ENCODE assay signal across 11 mouse cellular contexts in the genomic region with DNA sequence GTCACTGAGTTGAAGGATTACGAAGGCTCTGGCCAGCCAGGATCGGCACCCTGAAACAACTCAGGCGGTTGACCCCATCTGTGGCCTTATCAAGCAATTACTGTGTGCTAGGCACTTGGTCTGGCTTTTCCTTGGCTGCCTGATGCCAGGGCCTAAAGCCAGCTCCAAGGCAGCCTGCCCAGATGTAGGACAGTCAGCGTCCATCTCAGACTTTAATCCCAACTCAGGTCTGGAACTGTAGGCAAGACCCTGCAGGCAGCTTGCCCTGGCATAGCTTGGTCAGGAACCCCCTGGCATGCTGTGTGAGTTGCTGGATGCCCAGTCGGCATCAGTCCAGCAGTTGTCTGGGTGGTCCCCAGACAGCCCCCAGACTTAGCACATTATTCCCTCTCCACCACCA. TPM values are rescaled to one million over a fixed set of nuclear protein-coding genes. Genes with fewer than 3 reads are reported as not detected.
A peak's percentile ranks its signal among the peaks of the same experiment; 100 is the strongest.
DNase-seq lines count a peak whose midpoint lies in the region; ATAC-seq lines count a peak whose summit lies in the region.
"Had no signal": no experiment of that assay in that cellular context is flagged by ENCODE, and none has a peak within 500 bp of the region (broad histone marks: within the 10 kb centered on the region; RNA-seq: fewer than 3 reads in every experiment).

No protein-coding gene starts in this region.

- intact Hi-C loops in heart, postnatal 25 days (cut with DNase I) = no loop called here

- 0 out of 2 replicates have a peak, but pooled peaks have one; percentile 18 for ATAC-seq in midbrain, embryonic 16.5 days
- no peak for ATAC-seq in midbrain, embryonic 13.5 days
- 0 out of 2 replicates have a peak, but pooled peaks have one; percentile 19 for ATAC-seq in hindbrain, embryonic 15.5 days (ENCODE audit: low FRiP score, low read depth)
- no peak for ATAC-seq in stomach, embryonic 16.5 days (ENCODE audit: insufficient read depth, low FRiP score)
- ATAC-seq in activated CD4-positive, CD25-positive, alpha-beta regulatory T cell, adult 4 months = no peak

- no peak overlapping the region for H3K9ac ChIP-seq in midbrain, embryonic 16.5 days (ENCODE audit: low read depth, low read length)
- no peak overlapping the region for H3K9ac ChIP-seq in midbrain, embryonic 13.5 days (replicated peaks)
- H3K9ac ChIP-seq in hindbrain, embryonic 15.5 days = no peak overlapping the region
- H3K9ac ChIP-seq in stomach, embryonic 16.5 days (ENCODE audit: low read length) = peak overlapping the region; percentile 46

- peak; percentile 50 to 58 for DNase-seq in heart, adult 18-20 months
- no peak for DNase-seq in heart, postnatal 25 days (ENCODE audit: low spot score)
- DNase-seq in adipocyte (ENCODE audit: low spot score) = no peak
- DNase-seq: cerebellum, adult 8-10 months; layer of hippocampus, adult 9-11 months had no signal

- peaks cover 16% of the 10 kb centered on the region for H3K36me3 ChIP-seq in midbrain, embryonic 16.5 days (ENCODE audit: control insufficient read depth, insufficient read depth, low read length)
- peaks cover 60% of the 10 kb centered on the region for H3K36me3 ChIP-seq in midbrain, embryonic 13.5 days
- peaks cover 12% of the 10 kb centered on the region; the same call in 1 of the 2 replicates for H3K36me3 ChIP-seq in hindbrain, embryonic 15.5 days
- no peaks in the 10 kb centered on the region for H3K36me3 ChIP-seq in stomach, embryonic 16.5 days (ENCODE audit: control insufficient read depth, insufficient read depth, low read length)

- no peak overlapping the region for H3K4me2 ChIP-seq in midbrain, embryonic 16.5 days (ENCODE audit: low read length)
- no peak overlapping the region for H3K4me2 ChIP-seq in midbrain, embryonic 13.5 days (replicated peaks)
- no peak overlapping the region for H3K4me2 ChIP-seq in hindbrain, embryonic 15.5 days
- H3K4me2 ChIP-seq in stomach, embryonic 16.5 days (ENCODE audit: low read depth, low read length) = peak overlapping the region; percentile 61

- H3K4me1 ChIP-seq in midbrain, embryonic 16.5 days (ENCODE audit: control insufficient read depth, insufficient read depth, low read length) = peaks cover 35% of the 10 kb centered on the region
- H3K4me1 ChIP-seq in midbrain, embryonic 13.5 days (replicated peaks) = peaks cover 43% of the 10 kb centered on the region
- H3K4me1 ChIP-seq in hindbrain, embryonic 15.5 days (replicated peaks) = peaks cover 51% of the 10 kb centered on the region
- H3K4me1 ChIP-seq in stomach, embryonic 16.5 days (ENCODE audit: control insufficient read depth, insufficient read depth, low read length) = peaks cover 36% of the 10 kb centered on the region
- H3K4me1 ChIP-seq: megakaryocyte, embryonic 14.5 days had no signal

- no peaks in the 10 kb centered on the region for H3K27me3 ChIP-seq in midbrain, embryonic 16.5 days (ENCODE audit: control insufficient read depth, insufficient read depth, low read depth, low read length)
- no peaks in the 10 kb centered on the region; the same call in 1 of the 2 replicates for H3K27me3 ChIP-seq in midbrain, embryonic 13.5 days
- H3K27me3 ChIP-seq in hindbrain, embryonic 15.5 days = no peaks in the 10 kb centered on the region
- no peaks in the 10 kb centered on the region for H3K27me3 ChIP-seq in stomach, embryonic 16.5 days (ENCODE audit: control insufficient read depth, insufficient read depth, low read length)

- H3K4me3 ChIP-seq in midbrain, embryonic 16.5 days (ENCODE audit: low read depth, low read length) = no peak overlapping the region
- no peak overlapping the region for H3K4me3 ChIP-seq in midbrain, embryonic 13.5 days (replicated peaks)
- H3K4me3 ChIP-seq in hindbrain, embryonic 15.5 days = no peak overlapping the region
- H3K4me3 ChIP-seq in stomach, embryonic 16.5 days (replicated peaks; ENCODE audit: low read length) = peak overlapping the region; percentile 53
- H3K4me3 ChIP-seq: megakaryocyte, embryonic 14.5 days had no signal

- H3K27ac ChIP-seq in midbrain, embryonic 16.5 days (ENCODE audit: low read length) = no peak overlapping the region
- H3K27ac ChIP-seq in midbrain, embryonic 13.5 days = no peak overlapping the region
- H3K27ac ChIP-seq in hindbrain, embryonic 15.5 days (replicated peaks) = no peak overlapping the region
- no peak overlapping the region for H3K27ac ChIP-seq in stomach, embryonic 16.5 days (ENCODE audit: low read length)

- no peaks in the 10 kb centered on the region for H3K9me3 ChIP-seq in midbrain, embryonic 16.5 days (replicated peaks; ENCODE audit: control insufficient read depth, low read length, poor library complexity, severe bottlenecking)
- no peaks in the 10 kb centered on the region for H3K9me3 ChIP-seq in midbrain, embryonic 13.5 days
- H3K9me3 ChIP-seq in hindbrain, embryonic 15.5 days = no peaks in the 10 kb centered on the region
- H3K9me3 ChIP-seq in stomach, embryonic 16.5 days (replicated peaks; ENCODE audit: control insufficient read depth, low read length) = no peaks in the 10 kb centered on the region

- 83% methylated on average over 5 of the region's 5 CpGs for WGBS in midbrain, embryonic 16.5 days
- 85% methylated on average over 5 of the region's 5 CpGs for WGBS in midbrain, embryonic 13.5 days
- 70% methylated on average over 5 of the region's 5 CpGs for WGBS in hindbrain, embryonic 15.5 days
- WGBS in stomach, embryonic 16.5 days = 68% methylated on average over 5 of the region's 5 CpGs

RNA-seq across cellular contexts. Expression of a gene that starts 29.3 kb away (rescaled TPM):
- total RNA-seq in heart, adult 18-20 months (2021) = 10 to 100 TPM; 44.0 to 51.4 TPM
- 10 to 100 TPM; 51.1 to 57.1 TPM for total RNA-seq in heart, postnatal 25 days (2021)
- 95.9 and 105 TPM in 2 replicates for polyA plus RNA-seq in midbrain, embryonic 16.5 days (2015; fragmentation: Nextera tagmentation; extraction: Ambion mirVana)
- polyA plus RNA-seq in midbrain, embryonic 13.5 days (2015; fragmentation: Nextera tagmentation; extraction: Ambion mirVana) = 96.3 and 102 TPM in 2 replicates
- 91.9 and 103 TPM in 2 replicates for polyA plus RNA-seq in hindbrain, embryonic 15.5 days (2015; fragmentation: Nextera tagmentation; extraction: Ambion mirVana)
- 76.1 and 94.9 TPM in 2 replicates for polyA plus RNA-seq in stomach, embryonic 16.5 days (2015; fragmentation: Nextera tagmentation; extraction: Ambion mirVana)
- 10 to 100 TPM; 52.1 to 72.8 TPM for polyA plus RNA-seq in activated CD4-positive, CD25-positive, alpha-beta regulatory T cell, adult 4 months (2017; shearing (Covaris generic))

RNA-seq across cellular contexts. Expression of a gene that starts 37.1 kb away (rescaled TPM):
- total RNA-seq in heart, adult 18-20 months (2021) = 10 to 100 TPM; 13.5 to 17.8 TPM
- 10 to 100 TPM; 11.6 to 14.8 TPM for total RNA-seq in heart, postnatal 25 days (2021)
- 16.3 and 17.4 TPM in 2 replicates for polyA plus RNA-seq in midbrain, embryonic 16.5 days (2015; fragmentation: Nextera tagmentation; extraction: Ambion mirVana)
- polyA plus RNA-seq in midbrain, embryonic 13.5 days (2015; fragmentation: Nextera tagmentation; extraction: Ambion mirVana) = 29.0 and 34.3 TPM in 2 replicates
- polyA plus RNA-seq in hindbrain, embryonic 15.5 days (2015; fragmentation: Nextera tagmentation; extraction: Ambion mirVana) = 26.1 and 27.5 TPM in 2 replicates
- 26.6 and 28.7 TPM in 2 replicates for polyA plus RNA-seq in stomach, embryonic 16.5 days (2015; fragmentation: Nextera tagmentation; extraction: Ambion mirVana)
- polyA plus RNA-seq in activated CD4-positive, CD25-positive, alpha-beta regulatory T cell, adult 4 months (2017; shearing (Covaris generic)) = 1 to 10 TPM in 1 of 2 experiments, under 1 TPM in 1; 0.71 to 1.8 TPM

Comparison
In these comparisons a context has a peak if more than half of its experiments do, and no peak if none do; other contexts are left out.
1. DNase-seq: peak in heart, adult 18-20 months (2 of 2); none in heart, postnatal 25 days (single experiment) and adipocyte (single experiment).
2. ATAC-seq: peak in midbrain, embryonic 16.5 days (single experiment) and hindbrain, embryonic 15.5 days (single experiment); none in midbrain, embryonic 13.5 days (single experiment), stomach, embryonic 16.5 days (single experiment) and activated CD4-positive, CD25-positive, alpha-beta regulatory T cell, adult 4 months (single experiment).